Mouse (Mus musculus): Measurements from ENCODE around the gene Phf5a.

GRCm38 (mm10) chr15:81829208-81829580 lies 42.5 kb downstream of the Phf5a start:
- no peak for TF ChIP-seq CTCF (IDR thresholded peaks at IDR 0.05; ENCODE audit: control insufficient read depth, insufficient read depth, low read length)
- no peak for TF ChIP-seq POLR2A (IDR thresholded peaks at IDR 0.05; ENCODE audit: borderline replicate concordance, control insufficient read depth, low read depth, low read length)

Data from bone marrow, adult 2 months (tissue).